Mouse (Mus musculus) neural tube, embryonic 15.5 days (tissue): ENCODE measurements around the gene Gnb2. TPM values are rescaled to one million over a fixed set of nuclear protein-coding genes. Genes with fewer than 3 reads are reported as not detected.
A peak's percentile ranks its signal among the peaks of the same experiment; 100 is the strongest.

Experiments used
- ATAC-seq: fragments of 200-750 bp; cut with Nextera tagmentation; 2 replicates; pipeline ENCODE4 v1.8.0; 2017; ENCODE audit warnings: mild to moderate bottlenecking, moderate TSS enrichment, moderate library complexity; ENCODE audit not compliant: low FRiP score
- H3K27ac ChIP-seq: fragments of 300-500 bp; sonication (generic); replicated peaks from 2 replicates; pipeline ENCODE4 v1.5.1; 2015; ENCODE audit warnings: mild to moderate bottlenecking, inconsistent platforms
- H3K27me3 ChIP-seq: fragments of 300-500 bp; sonication (generic); replicated peaks from 2 replicates; pipeline ENCODE4 v1.6.1; 2015; ENCODE audit warnings: inconsistent platforms
- H3K36me3 ChIP-seq: fragments of 300-500 bp; sonication (generic); 2 replicates; pipeline ENCODE4 v1.6.1; 2015; ENCODE audit warnings: inconsistent platforms
- H3K4me1 ChIP-seq: fragments of 300-500 bp; sonication (generic); 2 replicates; pipeline ENCODE4 v1.6.1; 2015; ENCODE audit warnings: inconsistent platforms
- H3K4me2 ChIP-seq: fragments of 300-500 bp; sonication (generic); 2 replicates; pipeline ENCODE4 v1.6.1; 2015; ENCODE audit warnings: inconsistent platforms, mild to moderate bottlenecking, moderate library complexity
- H3K4me3 ChIP-seq: fragments of 300-500 bp; sonication (generic); replicated peaks from 2 replicates; pipeline ENCODE4 v1.5.1; 2015; ENCODE audit warnings: mild to moderate bottlenecking, inconsistent platforms
- H3K9ac ChIP-seq: fragments of 300-500 bp; sonication (generic); replicated peaks from 2 replicates; pipeline ENCODE4 v1.6.1; 2015; ENCODE audit warnings: mild to moderate bottlenecking, inconsistent platforms
- H3K9me3 ChIP-seq: fragments of 300-500 bp; sonication (generic); replicated peaks from 2 replicates; pipeline ENCODE4 v1.6.1; 2016; ENCODE audit warnings: inconsistent platforms
- WGBS: fragments of 180-500 bp; shearing (Covaris S2); methylation state at CpG from one replicate; pipeline ENCODE4 v1.1.7; 2015; ENCODE audit warnings: mixed read lengths; 5-methylcytosine and 5-hydroxymethylcytosine counted together
- polyA plus RNA-seq: library from polyadenylated mRNA; unstranded; fragments of >200 nt; fragmentation: Nextera tagmentation; extraction: Ambion mirVana; gene quantifications from 2 replicates; pipeline ENCODE4 v1.2.1, GENCODE M21; 2015

Gene Gnb2
- polyA plus RNA-seq, 1 experiment from 2014 or later = 540 TPM

DNA sequence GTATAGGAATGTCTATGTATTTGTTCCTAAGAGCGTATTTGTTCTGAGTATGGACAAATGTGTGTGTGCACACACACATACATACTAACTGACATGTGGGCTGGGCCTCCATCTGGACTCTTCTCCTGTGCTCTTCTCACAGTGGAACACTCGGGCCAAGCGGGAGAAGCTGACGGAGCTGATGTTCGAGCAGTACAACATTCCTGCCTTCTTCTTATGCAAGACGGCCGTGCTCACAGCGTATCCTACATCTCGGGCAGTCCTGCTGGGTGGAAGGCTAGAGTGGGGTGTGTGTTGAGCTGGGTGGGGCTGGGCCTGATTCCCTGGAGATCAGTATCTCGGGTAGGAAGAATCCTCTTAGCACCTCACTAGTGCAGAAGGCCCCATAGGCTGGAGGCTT, 29.7 kb upstream of the Gnb2 start:
- Histone ChIP-seq H3K27me3 (no peaks in the 10 kb centered on the region), H3K4me1 (no peaks in the 10 kb centered on the region), H3K4me2 (no peak overlapping the region), H3K9me3 (no peaks in the 10 kb centered on the region), H3K36me3 (peaks cover 30% of the 10 kb centered on the region), H3K4me3 (no peak overlapping the region), H3K27ac (no peak overlapping the region), H3K9ac (no peak overlapping the region)
- ATAC-seq = no peak
- 80% methylated on average over 10 of the region's 10 CpGs for WGBS

DNA sequence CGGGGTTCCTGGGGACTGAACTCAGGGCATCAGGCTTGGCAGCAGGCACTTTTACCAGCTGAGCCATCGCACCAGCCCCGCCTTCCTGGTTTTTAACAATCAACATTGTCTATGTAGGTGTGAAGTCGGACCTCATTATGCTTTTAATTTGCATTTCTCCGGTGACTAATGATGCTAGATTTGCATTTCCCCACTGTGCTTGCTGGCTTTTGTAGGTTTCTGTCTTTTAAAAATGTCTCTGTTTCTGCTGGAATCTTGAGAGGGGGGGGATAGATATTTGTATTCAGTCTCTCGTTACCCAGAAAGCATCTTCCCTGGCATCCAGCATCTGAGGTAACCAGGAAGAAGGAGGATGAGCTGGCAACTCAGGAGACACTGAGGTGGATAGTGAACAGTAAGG, 28.2 kb upstream of the Gnb2 start:
- Histone ChIP-seq H3K9ac (no peak overlapping the region), H3K27me3 (no peaks in the 10 kb centered on the region), H3K36me3 (peaks cover 27% of the 10 kb centered on the region), H3K27ac (no peak overlapping the region), H3K4me3 (no peak overlapping the region), H3K4me1 (no peaks in the 10 kb centered on the region), H3K4me2 (no peak overlapping the region), H3K9me3 (no peaks in the 10 kb centered on the region)
- ATAC-seq = no peak
- 51% methylated on average over 6 of the region's 6 CpGs for WGBS

DNA sequence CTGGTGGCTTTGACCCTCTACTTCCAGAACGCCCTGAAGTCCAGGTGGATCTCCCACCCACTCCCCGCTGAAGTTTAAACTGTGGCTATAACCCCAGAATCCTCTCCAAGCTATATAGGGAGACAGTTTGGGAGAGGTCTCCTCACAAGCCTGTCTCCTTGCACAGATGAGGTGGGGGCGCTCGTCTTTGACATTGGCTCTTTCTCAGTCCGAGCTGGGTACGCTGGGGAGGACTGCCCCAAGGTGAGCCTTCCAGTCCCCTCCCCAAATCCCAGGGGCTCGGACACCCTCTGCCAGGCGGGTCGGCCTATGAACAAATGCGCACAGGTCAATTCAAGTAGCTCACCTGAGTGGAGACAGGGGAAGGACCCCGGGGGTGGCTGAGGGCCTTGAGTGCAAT, 20.6 kb upstream of the Gnb2 start:
- peak; percentile 40; the same call in 1 of the 2 replicates for ATAC-seq
- H3K9me3 ChIP-seq = no peaks in the 10 kb centered on the region
- no peaks in the 10 kb centered on the region for H3K27me3 ChIP-seq
- H3K4me2 ChIP-seq = peak overlapping the region; percentile 79
- H3K9ac ChIP-seq = peak overlapping the region; percentile 74
- H3K4me1 ChIP-seq = peaks cover 23% of the 10 kb centered on the region
- peak overlapping the region; percentile 69 for H3K4me3 ChIP-seq
- 40% methylated on average over 11 of the region's 11 CpGs for WGBS
- H3K27ac ChIP-seq = peak overlapping the region; percentile 83
- H3K36me3 ChIP-seq = no peaks in the 10 kb centered on the region

DNA sequence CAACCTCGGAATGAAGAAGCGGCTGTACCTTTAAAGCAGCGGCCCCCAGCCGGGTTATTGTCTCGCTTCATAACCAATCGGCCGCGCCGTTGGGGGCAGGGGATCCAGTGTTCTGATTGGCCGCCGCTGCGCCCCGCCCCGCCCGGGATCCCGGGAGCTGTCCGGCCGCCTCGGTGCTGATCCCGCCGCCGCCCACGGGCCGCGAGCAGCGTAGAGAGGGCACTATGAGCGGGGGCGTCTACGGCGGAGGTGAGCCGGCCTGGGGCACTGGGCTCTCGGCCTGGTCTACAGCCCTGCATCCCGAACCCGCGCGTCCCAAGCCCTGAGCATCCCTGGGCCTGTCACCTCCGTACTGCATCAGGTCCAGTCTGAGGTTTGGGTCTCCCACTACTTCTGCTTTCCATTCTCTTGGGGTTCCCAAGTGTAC, 20.1 kb upstream of the Gnb2 start, which contains the start of gene Actl6b:
TSS of gene Actl6b (plus strand) at position 107 of the 427 bp plus-strand sequence.
- H3K4me1 ChIP-seq = peaks cover 23% of the 10 kb centered on the region
- peak within 1 kb of the TSS; percentile 74 for H3K9ac ChIP-seq
- peak; percentile 94 for ATAC-seq
- H3K4me3 ChIP-seq = peak within 1 kb of the TSS; percentile 69
- peak within 1 kb of the TSS; percentile 79 for H3K4me2 ChIP-seq
- H3K27me3 ChIP-seq = no peaks in the 10 kb centered on the region
- H3K27ac ChIP-seq = peak within 1 kb of the TSS; percentile 83
- H3K36me3 ChIP-seq = no peaks in the 10 kb centered on the region
- under 1% methylated on average over 36 of the region's 37 CpGs for WGBS
- no peaks in the 10 kb centered on the region for H3K9me3 ChIP-seq

DNA sequence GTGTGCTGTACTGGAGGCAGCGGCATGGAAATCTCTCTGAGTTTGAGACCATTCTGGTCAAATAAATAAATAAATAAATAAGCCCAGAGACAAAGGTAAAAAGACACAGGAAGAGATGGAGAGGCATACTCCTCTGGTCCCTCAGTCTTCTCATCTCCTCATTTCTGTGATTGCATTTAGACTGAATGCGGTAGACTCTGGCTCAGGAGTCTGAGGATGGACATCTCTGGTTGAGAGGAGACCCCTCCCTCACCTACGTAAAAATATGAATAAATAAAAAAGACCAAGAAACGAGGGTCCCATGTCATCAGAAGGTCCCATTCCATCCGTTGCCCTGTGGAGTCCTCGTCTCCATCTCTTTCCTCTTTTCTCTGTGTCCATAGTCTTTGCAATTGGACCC, 19.7 kb upstream of the Gnb2 start:
- 28% methylated on average over 6 of the region's 6 CpGs for WGBS
- no peaks in the 10 kb centered on the region for H3K27me3 ChIP-seq
- peaks cover 23% of the 10 kb centered on the region for H3K4me1 ChIP-seq
- H3K27ac ChIP-seq = peak overlapping the region; percentile 83
- H3K4me3 ChIP-seq = peak overlapping the region; percentile 69
- no peaks in the 10 kb centered on the region for H3K9me3 ChIP-seq
- H3K9ac ChIP-seq = peak overlapping the region; percentile 74
- peak overlapping the region; percentile 79 for H3K4me2 ChIP-seq
- ATAC-seq = peak; percentile 59; the same call in 1 of the 2 replicates
- H3K36me3 ChIP-seq = no peaks in the 10 kb centered on the region

DNA sequence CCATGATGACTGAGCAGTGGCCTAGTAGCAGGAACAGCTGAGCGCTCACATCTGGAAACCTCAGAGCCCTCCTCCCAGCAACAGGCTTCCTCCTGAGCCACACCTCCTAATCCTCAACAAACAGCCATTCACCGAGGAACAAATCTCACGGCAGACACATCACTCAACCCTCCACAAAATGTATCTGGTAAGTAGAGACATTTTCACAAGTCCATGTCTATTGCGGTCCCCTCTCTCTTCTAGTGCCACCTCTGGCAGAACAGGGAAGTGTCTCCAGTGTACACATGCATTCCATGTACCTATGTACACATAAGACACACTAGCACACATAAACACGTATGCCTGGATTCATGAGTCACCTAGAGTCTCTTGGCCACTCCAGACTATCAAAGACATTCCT, 17.8 kb upstream of the Gnb2 start:
- Histone ChIP-seq H3K27ac (no peak overlapping the region), H3K4me2 (no peak overlapping the region), H3K4me3 (no peak overlapping the region), H3K4me1 (peaks cover 23% of the 10 kb centered on the region), H3K9me3 (no peaks in the 10 kb centered on the region), H3K9ac (no peak overlapping the region), H3K27me3 (no peaks in the 10 kb centered on the region), H3K36me3 (no peaks in the 10 kb centered on the region)
- no peak for ATAC-seq
- WGBS = 77% methylated on average over 5 of the region's 5 CpGs

DNA sequence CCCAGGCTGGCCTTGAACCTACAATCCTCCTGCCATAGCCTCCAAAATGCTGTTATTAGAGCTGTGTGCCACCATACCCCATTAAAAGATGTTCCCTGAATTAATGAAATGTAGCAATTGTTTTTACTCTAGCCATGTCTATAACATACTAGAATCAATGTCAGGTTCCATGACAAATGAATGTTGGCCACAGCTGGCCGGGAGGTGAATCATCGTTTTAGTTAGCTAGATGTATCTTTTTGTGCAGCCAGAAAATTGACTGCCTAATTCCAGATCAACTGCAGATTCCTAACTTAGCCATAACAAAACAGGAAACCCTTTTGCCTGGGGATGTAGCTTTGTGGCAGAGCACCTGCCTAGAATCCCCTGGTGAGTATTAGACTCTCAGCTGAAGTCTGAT, 16.5 kb upstream of the Gnb2 start:
- H3K4me2 ChIP-seq = no peak overlapping the region
- H3K36me3 ChIP-seq = no peaks in the 10 kb centered on the region
- H3K9me3 ChIP-seq = no peaks in the 10 kb centered on the region
- no peak overlapping the region for H3K4me3 ChIP-seq
- H3K27me3 ChIP-seq = no peaks in the 10 kb centered on the region
- no peak for ATAC-seq
- peaks cover 18% of the 10 kb centered on the region for H3K4me1 ChIP-seq
- 87% methylated on average over 2 of the region's 2 CpGs for WGBS
- H3K9ac ChIP-seq = no peak overlapping the region
- H3K27ac ChIP-seq = no peak overlapping the region

DNA sequence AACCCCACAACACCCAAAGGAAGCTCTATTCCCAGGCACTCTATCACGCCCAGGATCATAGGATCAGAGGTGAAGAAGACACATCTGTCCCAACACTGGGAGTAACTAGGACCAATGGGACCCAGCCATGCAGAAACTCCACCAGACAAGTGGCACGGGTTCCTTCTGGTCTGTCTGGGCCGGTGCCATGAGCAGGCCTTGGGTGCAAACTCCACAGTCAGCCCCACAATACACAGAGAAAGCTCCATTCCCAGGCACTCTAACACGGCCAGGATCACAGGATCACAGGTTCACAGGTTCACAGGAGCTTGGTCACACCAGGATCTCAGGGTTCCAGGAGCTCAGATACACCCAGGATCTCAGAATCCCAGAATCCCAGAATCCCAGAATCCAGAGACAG, 12.3 kb upstream of the Gnb2 start:
- Histone ChIP-seq H3K9me3 (no peaks in the 10 kb centered on the region), H3K36me3 (no peaks in the 10 kb centered on the region), H3K27me3 (no peaks in the 10 kb centered on the region), H3K4me3 (no peak overlapping the region), H3K4me2 (no peak overlapping the region), H3K4me1 (no peaks in the 10 kb centered on the region), H3K27ac (no peak overlapping the region), H3K9ac (no peak overlapping the region)
- 80% methylated on average over 4 of the region's 4 CpGs for WGBS
- ATAC-seq = no peak

DNA sequence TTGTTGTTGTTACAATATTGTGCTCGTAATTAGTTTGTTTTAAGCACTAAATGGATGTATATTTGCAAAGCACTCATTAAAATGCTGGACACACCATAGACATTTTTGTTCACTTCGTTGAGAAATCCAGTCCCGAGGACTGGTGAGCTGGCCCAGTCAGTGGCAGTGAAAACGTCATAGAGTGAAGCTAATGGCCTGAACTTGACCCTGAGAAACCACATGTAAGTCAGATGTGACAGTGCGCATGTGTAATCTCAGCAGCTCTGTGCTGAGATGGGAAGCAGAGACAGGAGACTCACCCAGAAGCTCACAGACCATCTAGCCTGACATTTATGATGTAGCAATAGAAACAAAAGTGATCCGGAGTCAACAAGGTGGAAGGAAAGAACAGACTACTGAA, 11.6 kb upstream of the Gnb2 start:
- Histone ChIP-seq H3K9me3 (no peaks in the 10 kb centered on the region), H3K27me3 (no peaks in the 10 kb centered on the region), H3K4me1 (no peaks in the 10 kb centered on the region), H3K36me3 (no peaks in the 10 kb centered on the region), H3K27ac (no peak overlapping the region), H3K9ac (no peak overlapping the region), H3K4me2 (no peak overlapping the region), H3K4me3 (no peak overlapping the region)
- no peak for ATAC-seq
- 62% methylated on average over 6 of the region's 6 CpGs for WGBS

DNA sequence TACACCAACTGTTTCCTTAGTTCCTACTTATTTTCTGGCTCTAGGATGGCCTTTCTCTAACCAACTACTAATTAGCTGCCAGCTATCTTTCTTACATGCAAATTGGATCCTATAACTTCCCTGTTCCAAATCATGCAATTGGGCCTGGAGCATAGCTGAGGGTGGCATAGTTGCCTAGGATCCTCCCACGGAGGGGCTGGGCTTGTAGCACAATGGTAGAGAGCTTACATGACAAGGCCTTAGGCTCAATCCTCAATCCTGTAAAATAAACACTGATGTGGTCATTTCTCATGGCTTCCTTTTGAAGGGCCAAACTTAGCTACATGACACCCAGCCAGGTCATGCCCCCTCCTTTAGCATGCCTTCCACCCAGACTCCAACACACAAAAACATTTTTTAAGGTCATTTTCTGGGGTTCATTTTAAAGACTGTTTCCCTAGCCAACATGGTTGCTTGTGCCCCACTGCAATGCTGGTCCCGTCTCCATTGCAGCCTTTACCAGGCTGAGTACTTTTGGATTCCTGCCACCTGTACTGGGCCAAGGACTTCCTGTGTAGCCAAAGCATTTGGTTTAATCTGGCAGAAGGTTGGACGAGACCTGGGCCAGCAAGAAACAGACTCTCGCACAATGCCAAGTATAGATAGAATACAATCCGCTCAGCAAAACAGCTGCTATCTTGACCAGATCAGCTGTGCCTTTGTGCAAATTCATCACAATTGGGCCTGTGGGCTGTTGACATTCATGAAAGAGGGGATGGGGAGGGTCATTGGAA, 8.6 kb upstream of the Gnb2 start:
- Histone ChIP-seq H3K4me2 (no peak overlapping the region), H3K4me1 (peaks cover 6% of the 10 kb centered on the region), H3K36me3 (no peaks in the 10 kb centered on the region), H3K4me3 (no peak overlapping the region), H3K27ac (no peak overlapping the region), H3K9ac (no peak overlapping the region), H3K9me3 (no peaks in the 10 kb centered on the region), H3K27me3 (no peaks in the 10 kb centered on the region)
- WGBS = 68% methylated on average over 5 of the region's 5 CpGs
- ATAC-seq = no peak

DNA sequence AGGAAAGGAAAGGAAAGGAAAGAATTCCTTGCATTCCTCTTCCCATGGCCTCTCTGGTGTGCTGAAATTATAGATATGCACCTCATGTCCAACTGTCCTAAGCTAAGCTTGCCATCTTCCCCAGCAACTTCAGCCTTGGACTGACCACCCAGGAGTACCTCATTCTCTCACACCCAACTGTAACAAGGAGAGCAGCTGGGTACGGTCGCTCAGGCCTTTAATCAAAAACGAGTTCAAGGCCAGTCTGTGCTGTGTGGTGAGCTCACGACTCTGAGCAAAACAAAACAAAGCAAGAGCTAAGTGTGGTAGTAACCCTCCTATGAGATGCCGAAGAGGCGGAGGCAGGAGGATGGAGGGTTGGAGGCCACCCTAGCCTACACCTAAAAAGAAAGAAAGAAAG, 7.7 kb upstream of the Gnb2 start:
- ATAC-seq = no peak
- no peaks in the 10 kb centered on the region for H3K9me3 ChIP-seq
- H3K4me2 ChIP-seq = no peak overlapping the region
- no peaks in the 10 kb centered on the region for H3K27me3 ChIP-seq
- H3K27ac ChIP-seq = no peak overlapping the region
- H3K9ac ChIP-seq = no peak overlapping the region
- H3K36me3 ChIP-seq = no peaks in the 10 kb centered on the region
- peaks cover 6% of the 10 kb centered on the region for H3K4me1 ChIP-seq
- 78% methylated on average over 6 of the region's 6 CpGs for WGBS
- H3K4me3 ChIP-seq = no peak overlapping the region

DNA sequence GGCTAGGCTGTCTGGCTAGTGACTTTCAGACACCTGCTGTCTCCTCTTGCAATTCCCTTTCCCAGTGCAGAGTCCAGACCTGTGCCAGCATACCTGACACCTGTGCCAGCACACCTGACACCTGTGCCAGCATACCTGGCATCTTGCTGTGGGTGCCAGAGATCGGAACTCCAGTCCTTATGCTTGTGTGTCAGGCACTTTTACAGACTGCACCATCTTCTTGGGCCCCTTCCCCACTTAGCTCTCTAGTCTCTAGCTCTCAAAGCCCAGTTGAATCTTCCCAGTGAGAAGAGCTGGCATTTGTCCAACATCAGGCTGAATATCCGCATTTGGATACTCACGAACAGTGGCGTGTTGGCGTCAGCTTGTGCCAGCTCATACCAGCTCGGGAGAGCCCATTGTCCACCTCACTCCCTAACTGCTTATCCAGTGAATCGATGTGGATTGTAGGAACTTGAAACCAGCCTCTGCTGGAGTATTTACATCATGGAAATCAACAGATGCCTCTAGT, 6.0 kb upstream of the Gnb2 start:
- H3K9ac ChIP-seq = no peak overlapping the region; the same call in 1 of the 2 replicates
- no peaks in the 10 kb centered on the region for H3K27me3 ChIP-seq
- H3K36me3 ChIP-seq = no peaks in the 10 kb centered on the region
- H3K9me3 ChIP-seq = no peaks in the 10 kb centered on the region
- no peak overlapping the region for H3K27ac ChIP-seq
- no peak for ATAC-seq
- no peak overlapping the region for H3K4me2 ChIP-seq
- peaks cover 6% of the 10 kb centered on the region for H3K4me1 ChIP-seq
- 52% methylated on average over 7 of the region's 7 CpGs for WGBS
- no peak overlapping the region for H3K4me3 ChIP-seq
